Mouse (Mus musculus): ENCODE results near the gene Samd13.

- TF ChIP-seq GATA1 (IDR thresholded peaks at IDR 0.05; ENCODE audit: borderline replicate concordance, low read length) (no peak), FLI1 (IDR thresholded peaks at IDR 0.05; ENCODE audit: low read length) (no peak)
Observed at GRCm38 (mm10) chr3:146604647-146605046, 80.7 kb downstream of the Samd13 start.

All from megakaryocyte, embryonic 14.5 days (primary cell).